Mouse (Mus musculus) stomach, embryonic 16.5 days (tissue): ENCODE data around the gene Fermt2. TPM values are rescaled to one million over a fixed set of nuclear protein-coding genes. Genes with fewer than 3 reads are reported as not detected.
A peak's percentile ranks its signal among the peaks of the same experiment; 100 is the strongest.

Experiments
- ATAC-seq: fragments of 200-750 bp; cut with Nextera tagmentation; 2 replicates; pipeline ENCODE4 v1.8.0; 2017; ENCODE audit warnings: moderate number of reproducible peaks, moderate TSS enrichment; ENCODE audit not compliant: insufficient read depth, low FRiP score
- H3K27ac ChIP-seq: fragments of 300-500 bp; sonication (generic); 2 replicates; pipeline ENCODE4 v1.5.1; 2014; ENCODE audit warnings: low read length
- H3K27me3 ChIP-seq: fragments of 300-500 bp; sonication (generic); 2 replicates; pipeline ENCODE4 v1.6.1; 2014; ENCODE audit warnings: low read length, control low read depth, mixed read lengths; ENCODE audit not compliant: control insufficient read depth, insufficient read depth
- H3K36me3 ChIP-seq: fragments of 300-500 bp; sonication (generic); 2 replicates; pipeline ENCODE4 v1.6.1; 2014; ENCODE audit warnings: low read length; ENCODE audit not compliant: control insufficient read depth, insufficient read depth
- H3K4me1 ChIP-seq: fragments of 300-500 bp; sonication (generic); 2 replicates; pipeline ENCODE4 v1.6.1; 2014; ENCODE audit warnings: low read length, control low read depth, mixed read lengths; ENCODE audit not compliant: control insufficient read depth, insufficient read depth
- H3K4me2 ChIP-seq: fragments of 300-500 bp; sonication (generic); 2 replicates; pipeline ENCODE4 v1.6.1; 2014; ENCODE audit warnings: low read depth, low read length, mixed read lengths
- H3K4me3 ChIP-seq: fragments of 300-500 bp; sonication (generic); replicated peaks from 2 replicates; pipeline ENCODE4 v1.5.1; 2014; ENCODE audit warnings: mild to moderate bottlenecking, low read length
- H3K9ac ChIP-seq: fragments of 300-500 bp; sonication (generic); 2 replicates; pipeline ENCODE4 v1.6.1; 2014; ENCODE audit warnings: low read length
- H3K9me3 ChIP-seq: fragments of 300-500 bp; sonication (generic); replicated peaks from 2 replicates; pipeline ENCODE4 v1.6.1; 2016; ENCODE audit warnings: low read length, control low read depth; ENCODE audit not compliant: control insufficient read depth
- WGBS: fragments of 180-500 bp; shearing (Covaris S2); extraction: QIAGEN DNeasy Blood & Tissue Kit; methylation state at CpG from one replicate; pipeline ENCODE4 v1.1.7; 2014; 5-methylcytosine and 5-hydroxymethylcytosine counted together
- polyA plus RNA-seq: library from polyadenylated mRNA; unstranded; fragments of >200 nt; fragmentation: Nextera tagmentation; extraction: Ambion mirVana; gene quantifications from 2 replicates; pipeline ENCODE4 v1.2.1, GENCODE M21; 2015

Fermt2 gene
- polyA plus RNA-seq, 1 experiment from 2014 or later: 235 TPM

DNA sequence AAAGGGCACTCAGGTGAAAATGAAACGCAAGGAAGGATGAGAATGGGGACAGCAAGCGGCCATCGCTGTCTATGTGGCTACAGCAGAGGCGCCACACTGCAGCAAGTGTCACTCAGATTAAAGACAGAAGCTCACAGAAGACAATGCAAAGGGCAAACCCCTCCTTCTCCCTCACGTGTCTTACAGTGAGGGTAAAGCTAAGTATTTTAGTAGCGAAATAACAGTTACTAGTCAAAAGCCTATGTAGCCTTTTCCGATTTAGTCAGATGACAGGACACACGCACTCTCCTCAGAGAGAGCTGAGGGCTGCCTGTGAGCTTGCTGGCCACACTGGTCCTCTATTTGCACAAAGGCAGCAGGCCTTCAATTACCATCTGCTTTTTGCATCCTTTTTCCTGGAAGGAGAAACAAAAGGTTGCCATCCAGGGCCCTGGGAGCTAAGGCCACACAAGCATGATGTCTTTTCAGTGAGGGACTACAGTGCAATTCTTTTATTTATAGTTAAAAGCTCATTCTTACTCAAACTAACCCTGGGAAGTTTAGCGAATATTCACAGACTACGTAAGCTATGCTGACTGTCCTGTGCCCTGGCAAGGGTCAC is 66.9 kb downstream of the Fermt2 start:
- no peak overlapping the region for H3K4me3 ChIP-seq
- ATAC-seq: no peak
- H3K4me1 ChIP-seq: peaks cover 9% of the 10 kb centered on the region; the same call in 1 of the 2 replicates
- H3K27me3 ChIP-seq: no peaks in the 10 kb centered on the region
- 68% methylated on average over 10 of the region's 10 CpGs for WGBS
- no peak overlapping the region for H3K4me2 ChIP-seq
- H3K36me3 ChIP-seq: peaks cover 27% of the 10 kb centered on the region; the same call in 1 of the 2 replicates
- 0 out of 2 replicates have a peak overlapping the region, but pooled peaks have one; percentile 33 for H3K9ac ChIP-seq
- peak overlapping the region; percentile 75 for H3K27ac ChIP-seq
- H3K9me3 ChIP-seq: no peaks in the 10 kb centered on the region

- no peak overlapping the region for H3K4me3 ChIP-seq
- ATAC-seq: no peak
- H3K4me1 ChIP-seq: peaks cover 9% of the 10 kb centered on the region; the same call in 1 of the 2 replicates
- H3K9me3 ChIP-seq: no peaks in the 10 kb centered on the region
- H3K27me3 ChIP-seq: no peaks in the 10 kb centered on the region
- no peak overlapping the region for H3K4me2 ChIP-seq
- no peak overlapping the region for H3K27ac ChIP-seq
- peaks cover 26% of the 10 kb centered on the region; the same call in 1 of the 2 replicates for H3K36me3 ChIP-seq
- WGBS: 61% methylated on average over 6 of the region's 6 CpGs
- H3K9ac ChIP-seq: no peak overlapping the region
These were observed 67.5 kb downstream of the Fermt2 start for GRCm38 (mm10) chr14:45462374-45462773.

DNA sequence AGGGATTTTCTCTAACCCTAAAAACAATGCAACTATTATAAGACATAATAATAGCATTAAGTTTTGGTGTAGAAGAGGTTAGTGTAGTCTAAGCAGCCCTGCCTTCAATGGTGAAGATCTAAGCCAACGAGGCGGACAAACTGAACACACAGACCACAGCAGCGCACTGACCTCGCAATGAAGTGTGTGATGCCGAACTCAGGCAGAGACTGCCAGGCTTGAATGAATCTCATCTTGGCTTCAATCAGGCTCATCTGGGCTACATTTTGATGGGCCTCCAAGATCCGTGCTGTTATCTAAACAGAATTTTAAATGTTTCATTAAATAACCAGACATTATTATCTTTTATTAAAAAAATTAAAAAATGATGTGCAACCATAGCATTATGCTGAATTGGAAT is 68.0 kb downstream of the Fermt2 start:
- H3K9me3 ChIP-seq: no peaks in the 10 kb centered on the region
- no peak overlapping the region for H3K4me2 ChIP-seq
- peaks cover 10% of the 10 kb centered on the region; the same call in 1 of the 2 replicates for H3K4me1 ChIP-seq
- 91% methylated on average over 6 of the region's 6 CpGs for WGBS
- H3K36me3 ChIP-seq: peaks cover 24% of the 10 kb centered on the region; the same call in 1 of the 2 replicates
- no peak overlapping the region for H3K4me3 ChIP-seq
- H3K27me3 ChIP-seq: no peaks in the 10 kb centered on the region
- ATAC-seq: no peak
- no peak overlapping the region for H3K9ac ChIP-seq
- no peak overlapping the region for H3K27ac ChIP-seq

- Histone ChIP-seq H3K4me1 (peaks cover 14% of the 10 kb centered on the region; the same call in 1 of the 2 replicates), H3K9me3 (no peaks in the 10 kb centered on the region), H3K27me3 (no peaks in the 10 kb centered on the region), H3K36me3 (peaks cover 15% of the 10 kb centered on the region; the same call in 1 of the 2 replicates), H3K4me2 (no peak overlapping the region), H3K9ac (no peak overlapping the region), H3K27ac (no peak overlapping the region), H3K4me3 (no peak overlapping the region)
- 90% methylated on average over 10 of the region's 10 CpGs for WGBS
- ATAC-seq: no peak
These were observed 69.4 kb downstream of the Fermt2 start for GRCm38 (mm10) chr14:45460491-45460890.

- Histone ChIP-seq H3K27ac (no peak overlapping the region), H3K4me3 (no peak overlapping the region), H3K36me3 (peaks cover 15% of the 10 kb centered on the region; the same call in 1 of the 2 replicates), H3K4me2 (no peak overlapping the region), H3K9ac (no peak overlapping the region), H3K4me1 (peaks cover 15% of the 10 kb centered on the region), H3K27me3 (no peaks in the 10 kb centered on the region), H3K9me3 (no peaks in the 10 kb centered on the region)
- WGBS: 95% methylated on average over 14 of the region's 14 CpGs
- no peak for ATAC-seq
These were observed 70.0 kb downstream of the Fermt2 start for GRCm38 (mm10) chr14:45459877-45460276.

GRCm38 (mm10) chr14:45457003-45457402 is 72.9 kb downstream of the Fermt2 start:
- ATAC-seq: no peak
- H3K4me3 ChIP-seq: no peak overlapping the region
- H3K4me2 ChIP-seq: no peak overlapping the region
- WGBS: 82% methylated on average over 9 of the region's 9 CpGs
- peaks cover 12% of the 10 kb centered on the region; the same call in 1 of the 2 replicates for H3K36me3 ChIP-seq
- H3K27ac ChIP-seq: peak overlapping the region; percentile 77
- H3K27me3 ChIP-seq: no peaks in the 10 kb centered on the region
- no peaks in the 10 kb centered on the region for H3K9me3 ChIP-seq
- no peak overlapping the region for H3K9ac ChIP-seq
- peaks cover 27% of the 10 kb centered on the region for H3K4me1 ChIP-seq

DNA sequence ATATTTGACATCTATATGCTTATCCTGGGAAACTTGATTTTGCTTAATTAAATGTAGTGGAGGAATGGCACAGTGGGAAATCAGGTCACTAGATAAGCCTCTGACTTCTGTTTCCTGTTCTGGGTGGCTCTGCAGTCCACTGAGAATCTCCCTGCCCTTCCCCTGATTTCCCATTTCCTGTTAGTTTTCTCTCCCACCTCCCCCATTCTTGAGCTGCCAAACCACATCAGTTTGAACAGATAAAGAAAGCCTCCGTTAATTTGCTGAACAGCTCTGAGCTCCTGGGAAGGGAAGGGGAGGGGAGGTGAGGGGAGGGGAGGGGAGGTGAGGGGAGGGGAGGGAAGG is 73.4 kb downstream of the Fermt2 start:
- Histone ChIP-seq H3K9ac (no peak overlapping the region), H3K27ac (peak overlapping the region; percentile 57; the same call in 1 of the 2 replicates), H3K4me2 (no peak overlapping the region), H3K27me3 (no peaks in the 10 kb centered on the region), H3K9me3 (no peaks in the 10 kb centered on the region), H3K36me3 (peaks cover 11% of the 10 kb centered on the region; the same call in 1 of the 2 replicates), H3K4me1 (peaks cover 27% of the 10 kb centered on the region), H3K4me3 (no peak overlapping the region)
- ATAC-seq: no peak
- WGBS: 9% methylated on average over 1 of the region's 1 CpGs

DNA sequence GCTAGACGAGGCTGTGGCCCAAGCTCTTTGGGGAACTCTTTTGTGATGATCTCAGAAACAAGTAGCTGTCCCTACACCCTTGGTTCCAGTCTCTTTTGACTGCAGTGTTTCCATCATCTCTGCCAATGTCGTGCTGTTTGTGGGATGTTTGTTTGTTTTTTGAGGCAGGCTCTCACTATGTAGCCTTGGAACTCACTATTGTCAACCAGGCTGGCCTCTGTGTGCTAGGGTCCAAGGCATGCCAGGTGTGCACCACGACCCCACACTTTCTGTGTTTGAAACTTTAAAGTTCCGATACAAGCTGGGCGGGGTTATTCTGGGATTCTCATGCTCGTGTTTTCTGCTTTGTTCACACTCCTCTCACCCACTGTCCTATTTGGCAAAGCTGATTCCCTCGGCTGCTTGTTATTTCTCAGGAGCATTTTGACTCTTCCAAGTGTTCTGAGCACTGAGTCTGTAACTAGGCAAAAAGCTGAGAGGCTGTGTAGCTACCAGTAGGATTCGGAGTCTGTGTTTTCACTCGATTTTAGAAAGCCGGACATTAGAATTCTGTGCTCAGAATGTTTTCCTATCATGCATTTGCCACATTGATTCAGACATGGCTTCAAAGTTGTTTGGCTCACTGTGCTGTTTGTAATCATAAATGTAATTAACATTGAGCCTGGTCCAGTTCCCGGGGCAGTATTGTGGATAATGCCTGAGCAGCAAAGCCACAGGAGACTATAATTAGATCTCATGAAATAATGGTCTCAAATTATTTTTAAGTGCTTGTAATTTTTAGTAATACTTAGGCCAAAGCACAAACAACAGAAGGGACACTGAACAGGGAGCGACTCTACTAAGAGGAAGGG is 74.0 kb downstream of the Fermt2 start:
- Histone ChIP-seq H3K27ac (peak overlapping the region; percentile 57), H3K4me3 (no peak overlapping the region), H3K9ac (no peak overlapping the region), H3K36me3 (0 out of 2 replicates have a peak, but pooled peaks cover 7% of the 10 kb centered on the region), H3K4me1 (peaks cover 27% of the 10 kb centered on the region), H3K27me3 (no peaks in the 10 kb centered on the region), H3K4me2 (no peak overlapping the region), H3K9me3 (no peaks in the 10 kb centered on the region)
- no peak for ATAC-seq
- 52% methylated on average over 12 of the region's 12 CpGs for WGBS
